Mouse (Mus musculus) neural tube, embryonic 10.5 days (tissue): ENCODE data around the gene Lcn12.

ENCODE experiments used
- DNase-seq: peaks from one replicate; pipeline ENCODE4 v3.0.0-alpha.2; 2017; ENCODE audit warnings: low spot score; ENCODE audit errors: extremely low spot score

Lcn12 gene

GRCm38 (mm10) chr2:25461407-25461806 lies 32.3 kb downstream of the Lcn12 start:
- no peak for DNase-seq

- DNase-seq = peak; percentile 83
Measured at GRCm38 (mm10) chr2:25460551-25461309, 33.0 kb downstream of the Lcn12 start, which contains the start of gene Paxx. Gene Paxx, minus strand, starts transcription at chr2:25461094.

GRCm38 (mm10) chr2:25460135-25460534 lies 33.6 kb downstream of the Lcn12 start:
- peak; percentile 15 for DNase-seq

GRCm38 (mm10) chr2:25458911-25459310 lies 34.8 kb downstream of the Lcn12 start:
- no peak for DNase-seq

- no peak for DNase-seq
Measured at GRCm38 (mm10) chr2:25457022-25457896, 36.5 kb downstream of the Lcn12 start.

- no peak for DNase-seq
Measured at GRCm38 (mm10) chr2:25456205-25456953, 37.3 kb downstream of the Lcn12 start, which contains the start of gene Clic3. Gene Clic3, plus strand, starts transcription at chr2:25456838.

GRCm38 (mm10) chr2:25452951-25453350 lies 40.8 kb downstream of the Lcn12 start:
- DNase-seq = no peak

GRCm38 (mm10) chr2:25450853-25451647 lies 42.7 kb downstream of the Lcn12 start:
- no peak for DNase-seq

GRCm38 (mm10) chr2:25442682-25443081 lies 51.0 kb downstream of the Lcn12 start:
- no peak for DNase-seq

- no peak for DNase-seq
Measured at GRCm38 (mm10) chr2:25441067-25441466, 52.6 kb downstream of the Lcn12 start.
